In genomic region chr6:39916514-39916913, GRCm38 (mm10) we compare ENCODE assay signal across 18 mouse cellular contexts. TPM values are rescaled to one million over a fixed set of nuclear protein-coding genes. Genes with fewer than 3 reads are reported as not detected.
"Had no signal": no experiment of that assay in that cellular context is flagged by ENCODE, and none has a peak within 500 bp of the region (broad histone marks: within the 10 kb centered on the region; RNA-seq: fewer than 3 reads in every experiment).

No protein-coding gene starts in this region.

- H3K9me3 ChIP-seq: liver, embryonic 13.5 days; midbrain, embryonic 12.5 days; midbrain, embryonic 15.5 days; neural tube, embryonic 13.5 days had no signal

- H3K4me3 ChIP-seq: liver, embryonic 13.5 days; midbrain, embryonic 12.5 days; midbrain, embryonic 15.5 days; myocyte; neural tube, embryonic 13.5 days had no signal

- DNase-seq: kidney, adult 18-20 months; kidney, postnatal 25 days; liver, embryonic 13.5 days; lung, adult 2 months; lung, postnatal 14 days; lung, postnatal 4 days; right cerebral cortex, postnatal 14 days; right cerebral cortex, postnatal 4 days; thymus, adult 2 months; thymus, postnatal 14 days; thymus, postnatal 4 days had no signal

- H3K36me3 ChIP-seq: liver, embryonic 13.5 days; midbrain, embryonic 12.5 days; midbrain, embryonic 15.5 days; neural tube, embryonic 13.5 days had no signal

- H3K9ac ChIP-seq: liver, embryonic 13.5 days; midbrain, embryonic 12.5 days; midbrain, embryonic 15.5 days had no signal

- H3K27ac ChIP-seq: kidney, postnatal 0 days; liver, embryonic 13.5 days; stomach, postnatal 0 days had no signal

- H3K4me2 ChIP-seq: liver, embryonic 13.5 days; midbrain, embryonic 12.5 days; midbrain, embryonic 15.5 days; neural tube, embryonic 13.5 days had no signal

- H3K4me1 ChIP-seq: liver, embryonic 13.5 days had no signal

- H3K27me3 ChIP-seq: liver, embryonic 13.5 days; midbrain, embryonic 12.5 days; midbrain, embryonic 15.5 days; neural tube, embryonic 13.5 days had no signal

RNA-seq across cellular contexts. Expression of gene Tmem178b, which starts 43.4 kb away (rescaled TPM):
- polyA plus RNA-seq: liver, embryonic 13.5 days; liver, embryonic 16.5 days had no signal
